Mouse (Mus musculus) liver, embryonic 14.5 days (tissue): ENCODE results near the gene Ghdc.

Experiments used
- CTCF ChIP-seq: IDR thresholded peaks from 2 replicates; pipeline ENCODE4 v1.5.1; 2016; ENCODE audit warnings: antibody characterized with exemption, low read depth, control low read depth
- EP300 ChIP-seq: IDR thresholded peaks from 2 replicates; pipeline ENCODE4 v1.6.1; 2016; ENCODE audit warnings: antibody characterized with exemption, low read depth

DNA sequence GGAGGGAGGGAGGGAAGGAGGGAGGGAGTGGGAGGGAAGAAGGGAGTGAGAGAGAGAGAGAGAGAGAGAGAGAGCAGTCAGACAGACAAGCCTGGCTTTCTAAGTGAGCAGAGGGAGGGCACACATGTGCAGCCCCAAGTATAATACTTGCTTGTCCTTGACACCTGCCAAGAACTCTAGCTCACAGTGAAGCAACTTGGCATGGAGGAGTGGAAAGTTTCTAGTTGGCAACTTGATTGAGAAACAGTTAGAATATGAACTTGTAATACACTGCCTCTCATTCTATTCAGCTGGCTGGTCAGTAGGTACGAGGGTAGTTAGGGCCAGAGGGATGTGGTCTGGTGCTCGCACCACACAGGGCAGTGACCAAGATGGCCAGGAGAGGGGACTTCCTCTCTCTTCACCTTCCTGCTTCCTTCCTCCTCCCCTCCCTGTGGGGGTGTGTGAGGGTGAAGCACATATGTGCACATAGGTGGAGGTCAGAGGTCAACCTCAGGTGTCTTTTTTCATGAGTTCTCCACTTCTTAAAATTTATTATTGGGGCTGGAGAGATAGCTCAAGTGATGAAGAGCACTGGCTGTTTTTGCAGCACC lies 20.8 kb upstream of the Ghdc start:
- no peak for TF ChIP-seq CTCF
- no peak for TF ChIP-seq EP300
